Mouse (Mus musculus): ENCODE data around the gene Cd3e. TPM values are rescaled to one million over a fixed set of nuclear protein-coding genes. Genes with fewer than 3 reads are reported as not detected.
A peak's percentile ranks its signal among the peaks of the same experiment; 100 is the strongest.
"Not testable (repeated sequence)": the region's sequence is repeated elsewhere in the genome, so short reads cannot be mapped to it uniquely, and the experiment has no call there.

Gene Cd3e
- total RNA-seq (2021) = 1 to 10 TPM in 1 of 2 experiments, under 1 TPM in 1; 0.39 to 1.1 TPM
- long read RNA-seq, experiment 1 = 0 reads
- long read RNA-seq, experiment 2 = 0 reads

DNA sequence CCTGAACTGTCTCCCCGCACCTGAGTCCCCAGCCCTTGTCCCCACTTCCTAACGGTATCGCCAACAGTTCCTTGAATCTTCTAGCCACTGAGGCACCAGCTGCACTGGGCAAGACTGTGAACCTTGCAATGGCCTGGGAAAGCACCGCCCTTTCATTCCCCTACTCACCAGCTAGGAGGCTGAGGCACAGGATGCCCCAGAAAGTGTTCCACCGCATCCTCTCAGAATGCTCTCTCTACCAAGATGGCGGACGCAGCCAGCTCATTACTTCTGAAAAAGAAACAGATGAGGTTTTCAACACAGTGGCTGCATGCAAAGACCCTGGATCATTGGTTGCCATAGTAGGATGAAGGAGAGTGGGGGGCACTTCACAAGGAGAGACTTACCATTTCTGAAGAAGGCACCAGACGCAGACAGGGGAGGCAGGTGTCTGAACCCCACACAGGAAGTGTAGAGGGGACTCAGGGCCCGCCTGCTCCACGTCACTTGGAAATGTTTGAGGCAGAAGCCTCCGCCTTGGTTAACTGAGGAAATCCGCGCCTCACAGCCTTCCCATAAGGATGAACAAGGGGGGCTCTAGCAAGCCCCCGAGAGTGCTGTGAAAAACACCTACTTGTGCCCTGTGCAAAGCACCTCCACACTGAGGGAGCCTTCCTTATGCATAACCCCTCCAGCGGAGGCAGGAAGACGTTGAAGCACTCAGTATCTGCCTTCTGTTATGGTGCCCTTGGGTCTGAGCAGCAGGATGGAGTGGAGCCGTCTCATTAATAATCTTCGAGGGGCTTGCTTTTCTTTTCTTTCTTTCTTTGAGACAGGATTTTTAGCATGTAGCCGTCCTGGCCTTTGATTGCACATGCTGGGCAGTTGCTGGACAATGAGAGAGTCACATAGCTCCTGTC lies at the start of gene Cd3e:
Gene Cd3e (minus strand): TSS at position 448 of the 899 bp plus-strand sequence.
- DNase-seq (ENCODE audit: low spot score in 2 of 2) = no peak

DNA sequence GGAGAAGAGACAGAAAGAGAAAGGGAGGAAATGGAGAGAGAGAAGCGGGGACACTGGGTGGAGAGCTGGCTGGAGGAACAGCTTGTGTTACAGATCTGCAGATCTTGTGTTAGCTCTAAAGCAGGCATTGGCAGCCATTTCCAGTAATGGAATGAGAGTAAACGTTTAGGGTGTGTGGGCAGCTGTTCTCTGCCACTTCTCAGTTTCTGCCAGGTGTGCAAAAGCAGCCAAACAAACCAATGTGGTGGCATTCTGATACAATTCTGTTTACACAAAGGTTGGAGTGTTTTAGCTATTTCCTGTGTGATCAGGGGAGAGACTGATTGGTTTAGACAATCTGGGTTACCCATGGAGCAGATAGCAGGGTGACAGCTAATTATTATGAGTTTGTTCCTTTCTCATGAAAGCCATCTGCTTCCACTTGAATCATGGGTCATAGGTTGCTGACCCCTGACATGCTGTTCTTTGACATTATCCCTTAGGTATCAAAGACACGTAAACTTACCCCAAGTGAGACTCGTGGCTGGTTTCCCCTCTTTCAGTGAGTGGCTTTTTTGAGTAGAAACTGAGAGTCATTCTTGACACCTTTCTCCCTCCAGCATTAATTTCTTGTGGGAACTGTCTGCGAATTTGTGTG lies 49.0 kb upstream of the Cd3e start:
- DNase-seq (ENCODE audit: low spot score in 2 of 2) = no peak

DNA sequence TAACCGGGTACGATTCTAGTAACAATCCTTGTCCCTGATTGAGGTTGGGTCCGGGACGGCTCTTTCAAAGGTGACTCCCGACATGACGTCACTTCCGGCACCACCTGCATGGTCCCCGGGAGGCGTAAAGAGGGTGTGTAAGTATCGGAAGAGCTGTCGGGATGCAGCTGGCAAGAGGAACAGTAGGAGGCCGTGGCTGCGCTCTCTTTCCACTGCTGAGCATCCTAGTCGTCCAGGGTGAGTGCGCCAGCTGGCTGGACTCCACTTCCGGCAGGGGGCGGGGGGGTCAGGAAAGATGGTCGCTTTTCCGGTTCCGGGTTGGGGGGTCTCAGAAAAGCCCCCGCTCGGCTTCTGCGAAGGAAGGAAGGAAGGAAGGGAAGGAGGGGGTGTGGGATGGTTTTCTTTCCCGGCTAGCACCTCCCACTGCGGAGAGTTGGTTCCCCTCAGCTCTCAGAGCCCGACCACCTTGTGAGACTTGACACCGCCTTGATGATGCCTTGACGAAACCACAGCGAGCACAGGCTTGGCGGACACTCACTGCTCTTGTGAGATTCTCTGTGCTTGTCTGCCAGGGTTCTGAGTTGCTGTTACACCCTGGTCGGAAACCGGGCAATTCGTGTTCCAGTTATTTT lies 45.8 kb upstream of the Cd3e start, which contains the start of gene Mpzl3:
Gene Mpzl3 (plus strand): TSS at position 105 of the 632 bp plus-strand sequence.
- peak; percentile 72 to 84 for DNase-seq (ENCODE audit: low spot score in 2 of 2)

DNA sequence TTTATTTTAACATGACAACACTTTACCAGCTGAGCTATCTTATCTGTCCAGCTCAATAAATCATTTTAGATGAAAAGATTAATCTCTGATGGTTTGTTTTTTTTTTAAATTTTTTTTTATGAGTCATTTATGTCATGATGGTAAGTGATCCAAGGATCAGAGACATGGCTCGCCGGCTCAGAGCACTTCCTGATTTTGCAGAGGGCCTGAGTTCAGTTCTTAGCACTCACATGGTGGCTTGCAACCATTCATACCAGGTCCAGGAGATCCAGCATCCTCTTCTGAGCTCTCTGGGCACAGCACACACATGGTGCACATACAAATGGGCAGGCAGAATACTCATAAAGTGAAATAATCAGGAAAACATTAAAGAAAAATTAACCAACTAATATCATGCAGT lies 40.9 kb upstream of the Cd3e start:
- DNase-seq (ENCODE audit: low spot score in 2 of 2) = no peak

GRCm38 (mm10) chr9:45049731-45050130 lies 40.3 kb upstream of the Cd3e start:
- DNase-seq (ENCODE audit: low spot score in 2 of 2) = no peak

DNA sequence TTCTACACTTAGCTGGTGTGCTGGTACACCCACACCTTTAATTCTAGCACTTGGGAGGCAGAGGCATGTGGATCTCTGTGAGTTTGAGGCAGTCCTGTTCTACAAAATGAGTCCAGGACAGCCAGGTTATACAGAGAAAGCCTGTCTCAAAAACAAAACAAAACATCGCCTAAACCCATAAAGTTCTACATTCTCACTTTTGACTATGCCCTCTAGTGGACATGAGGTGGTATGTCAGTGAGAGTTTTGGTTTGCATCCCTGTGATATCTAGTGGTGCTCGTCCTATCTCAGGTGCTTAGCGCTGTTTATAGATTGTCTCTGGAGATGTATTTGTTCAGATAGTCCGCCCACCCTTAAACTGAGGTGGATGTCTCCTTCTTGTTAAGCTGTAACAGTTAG lies 39.1 kb upstream of the Cd3e start:
- no peak for DNase-seq (ENCODE audit: low spot score in 2 of 2)

DNA sequence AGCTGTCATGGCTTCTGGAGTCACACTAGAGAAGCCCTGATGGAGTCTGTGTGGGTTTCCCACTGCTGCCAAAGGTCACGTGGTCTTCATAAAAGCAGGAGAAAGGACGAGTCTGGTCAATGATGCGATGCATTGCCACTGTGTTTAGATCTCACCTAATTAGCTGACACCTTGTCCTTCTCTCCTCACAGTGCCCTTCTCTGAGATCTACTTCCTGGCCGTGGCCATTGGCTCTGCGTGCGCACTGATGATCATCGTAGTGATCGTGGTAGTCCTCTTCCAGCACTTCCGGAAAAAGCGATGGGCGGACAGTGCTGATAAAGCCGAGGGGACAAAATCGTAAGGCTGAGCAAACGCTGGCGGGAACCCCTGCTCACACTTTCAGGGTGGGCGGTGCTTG lies 37.5 kb upstream of the Cd3e start:
- no peak for DNase-seq (ENCODE audit: low spot score in 2 of 2)

GRCm38 (mm10) chr9:45042947-45043346 lies 33.5 kb upstream of the Cd3e start:
- no peak for DNase-seq (ENCODE audit: low spot score in 2 of 2)

- DNase-seq (ENCODE audit: low spot score in 2 of 2) = no peak
Observed at GRCm38 (mm10) chr9:45042056-45042720, 32.8 kb upstream of the Cd3e start.

DNA sequence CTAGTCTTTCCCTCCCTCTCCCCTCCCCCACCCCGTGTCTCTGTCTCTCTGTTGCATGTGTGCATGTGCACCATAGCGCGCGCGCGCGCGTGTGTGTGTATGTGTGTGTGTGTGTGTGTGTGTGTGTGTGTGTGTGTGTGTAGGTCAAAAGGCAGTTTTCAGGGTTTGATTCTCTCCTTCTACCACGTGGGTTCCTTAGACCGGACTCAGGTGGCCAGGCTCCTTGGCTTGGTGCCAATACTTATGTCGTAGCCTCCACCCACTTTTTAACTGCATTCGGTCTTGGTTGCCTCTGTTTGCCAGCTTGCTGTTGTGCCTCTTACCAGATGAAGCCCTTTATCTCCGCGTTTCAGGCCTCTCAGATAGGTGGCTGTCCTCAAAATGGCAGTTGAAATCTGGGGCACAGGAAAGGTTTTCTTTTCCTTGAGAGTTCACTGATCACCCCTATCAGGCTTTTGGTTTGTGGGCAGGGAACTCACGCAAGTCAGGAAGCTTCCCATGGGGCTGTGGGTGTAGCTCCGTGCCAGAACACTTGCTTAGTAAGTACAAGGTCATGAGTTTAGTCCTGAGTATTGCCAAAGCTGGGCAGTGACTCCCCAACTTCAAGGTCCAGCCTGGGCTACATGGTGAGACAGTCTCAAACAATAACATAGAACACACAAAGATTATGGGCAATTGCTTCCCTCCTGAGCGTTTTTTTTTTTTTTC lies 31.9 kb upstream of the Cd3e start:
- no peak for DNase-seq (ENCODE audit: low spot score in 2 of 2)

DNA sequence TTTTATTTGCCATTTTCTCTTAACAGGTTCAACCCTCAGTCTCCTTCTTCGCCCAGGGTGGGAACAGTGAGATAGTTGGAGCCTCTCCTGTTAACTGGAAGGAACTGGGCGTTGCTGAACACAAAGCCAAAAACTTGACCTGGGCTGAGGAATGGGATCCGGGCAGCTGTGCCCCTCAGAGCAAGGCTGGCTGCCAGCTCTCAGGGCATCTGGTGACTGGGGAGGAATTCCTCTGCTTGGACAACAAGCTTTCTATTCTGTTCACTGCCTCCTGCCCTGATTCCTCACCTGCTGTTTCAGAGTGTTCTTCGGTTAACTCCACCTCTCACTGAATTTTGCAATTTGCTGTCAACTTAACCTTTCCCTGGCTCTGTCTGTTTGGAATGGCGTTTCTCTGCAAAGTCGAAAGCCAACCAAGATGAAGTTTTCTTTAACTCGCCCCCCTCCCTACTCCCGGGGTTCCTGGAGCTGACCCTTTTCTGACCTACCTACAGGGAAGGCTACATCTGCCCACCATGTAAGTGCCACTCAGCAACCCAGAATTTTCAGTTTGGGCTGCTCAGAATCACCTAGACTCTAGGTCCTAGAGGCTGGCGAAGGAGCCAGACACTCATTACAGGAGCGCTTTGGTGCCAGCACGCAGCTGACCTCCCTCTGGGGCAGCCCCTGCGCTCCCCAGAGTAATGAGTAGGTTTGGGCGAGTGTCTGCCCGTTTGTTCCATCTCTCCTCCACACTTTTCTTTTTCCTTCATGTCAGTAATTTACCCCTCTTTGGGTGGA lies 30.8 kb upstream of the Cd3e start:
- no peak for DNase-seq (ENCODE audit: low spot score in 2 of 2)

DNA sequence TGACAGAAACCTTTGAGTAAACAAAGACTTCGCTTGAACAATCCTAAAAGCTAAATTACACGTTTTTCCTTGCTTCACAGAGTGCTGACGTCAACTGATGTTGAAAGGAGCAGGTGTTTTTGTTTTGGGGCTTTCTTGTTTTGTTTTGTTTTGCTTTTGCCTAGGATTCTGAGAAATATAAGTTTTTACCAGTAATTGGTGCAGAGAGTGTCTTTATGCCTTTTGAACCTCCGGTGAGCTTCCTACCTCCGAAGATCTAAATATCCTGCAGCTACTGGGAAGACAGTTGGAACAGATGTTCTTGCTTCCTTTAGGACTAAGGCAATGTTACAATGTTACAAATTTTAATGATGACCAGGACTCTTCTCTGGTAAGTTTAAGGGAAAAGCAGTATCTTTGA lies 30.1 kb upstream of the Cd3e start, which contains the start of gene Mpzl2:
Gene Mpzl2 (plus strand): TSS at position 301 of the 400 bp plus-strand sequence.
- no peak for DNase-seq (ENCODE audit: low spot score in 2 of 2)

- not testable (repeated sequence) for DNase-seq (ENCODE audit: low spot score in 2 of 2)
Observed at GRCm38 (mm10) chr9:45037803-45038202, 28.4 kb upstream of the Cd3e start.

- DNase-seq (ENCODE audit: low spot score in 2 of 2) = no peak
Observed at GRCm38 (mm10) chr9:45034526-45034925, 25.1 kb upstream of the Cd3e start.

DNA sequence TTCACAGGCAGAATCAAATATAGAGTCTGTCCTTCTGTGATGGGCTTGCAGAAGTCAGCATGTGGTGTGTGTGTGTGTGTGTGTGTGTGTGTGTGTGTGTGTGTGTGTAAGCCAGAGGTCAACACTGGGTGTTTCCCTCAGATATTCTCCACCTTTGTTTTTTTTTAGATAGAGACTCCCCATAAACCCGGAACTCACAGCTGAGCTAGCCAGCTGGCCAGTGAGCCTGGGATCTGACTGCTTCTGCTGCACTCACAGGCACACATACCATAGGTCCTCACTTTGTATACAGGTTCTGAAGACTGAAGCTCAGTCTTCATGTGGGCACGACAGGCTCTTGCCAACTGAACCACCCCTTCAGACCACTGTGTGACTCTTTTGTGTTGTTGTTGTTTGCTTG lies 22.8 kb upstream of the Cd3e start:
- no peak for DNase-seq (ENCODE audit: low spot score in 2 of 2)

- no peak for DNase-seq (ENCODE audit: low spot score in 2 of 2)
Observed at GRCm38 (mm10) chr9:45030341-45030740, 20.9 kb upstream of the Cd3e start.

DNA sequence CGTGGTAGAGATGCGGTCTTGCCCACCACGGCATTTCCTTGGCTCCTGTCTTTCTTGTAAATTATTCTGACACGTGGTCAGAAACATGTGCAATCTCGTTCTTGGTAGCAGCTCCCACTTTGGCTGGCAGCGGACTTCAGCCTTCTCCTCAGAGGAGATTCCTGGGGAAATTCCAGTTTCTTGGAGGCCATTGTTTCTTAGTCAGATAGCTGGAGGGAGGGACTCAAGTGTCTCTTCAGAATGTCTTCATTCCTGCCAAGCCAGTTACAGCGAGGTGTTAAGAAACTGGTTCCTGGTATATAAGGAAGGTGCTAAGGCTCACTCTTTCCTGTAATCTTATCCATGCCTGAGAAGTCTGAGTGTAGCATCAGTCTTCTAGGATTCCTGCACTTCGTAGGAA lies 17.9 kb upstream of the Cd3e start:
- no peak for DNase-seq (ENCODE audit: low spot score in 2 of 2)

DNA sequence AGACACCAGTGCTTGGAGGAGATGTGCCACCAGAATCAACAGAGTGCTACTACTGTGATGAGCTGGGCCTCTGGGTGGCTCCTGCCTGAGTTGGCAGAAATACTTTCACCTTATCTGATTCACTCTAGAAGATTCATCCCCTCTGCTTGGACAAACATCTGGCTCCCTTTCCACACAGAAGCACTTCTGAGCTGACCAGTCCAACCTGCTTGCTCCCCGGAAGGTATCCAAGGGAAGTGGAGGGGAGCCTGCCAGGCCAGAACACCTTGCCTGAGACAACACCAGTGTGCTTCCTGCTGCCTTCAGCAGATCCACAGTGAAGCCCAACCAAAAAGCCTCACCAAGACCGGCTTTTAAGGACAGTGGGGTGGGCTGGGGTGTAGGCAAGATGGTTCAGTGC lies 14.8 kb upstream of the Cd3e start:
- no peak for DNase-seq (ENCODE audit: low spot score in 2 of 2)

DNA sequence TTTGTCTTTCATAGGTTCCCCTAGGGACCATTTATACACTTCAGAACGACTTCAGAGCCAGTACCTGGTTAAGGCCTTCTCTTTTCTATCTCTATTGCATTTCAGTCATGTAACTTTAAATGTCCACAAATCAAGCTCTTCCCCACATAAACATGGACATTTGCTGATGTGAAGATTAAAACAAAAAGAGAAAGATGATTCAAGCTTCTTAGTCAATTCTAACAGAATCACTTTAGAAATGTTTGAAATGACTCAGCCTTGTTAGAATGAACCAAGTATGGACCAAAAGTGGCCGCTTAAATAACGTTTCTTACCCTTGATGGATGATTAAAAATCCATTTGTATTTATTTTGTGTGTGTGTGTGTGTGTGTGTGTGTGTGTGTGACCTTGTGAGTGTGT lies 14.2 kb upstream of the Cd3e start:
- DNase-seq (ENCODE audit: low spot score in 2 of 2) = no peak

DNA sequence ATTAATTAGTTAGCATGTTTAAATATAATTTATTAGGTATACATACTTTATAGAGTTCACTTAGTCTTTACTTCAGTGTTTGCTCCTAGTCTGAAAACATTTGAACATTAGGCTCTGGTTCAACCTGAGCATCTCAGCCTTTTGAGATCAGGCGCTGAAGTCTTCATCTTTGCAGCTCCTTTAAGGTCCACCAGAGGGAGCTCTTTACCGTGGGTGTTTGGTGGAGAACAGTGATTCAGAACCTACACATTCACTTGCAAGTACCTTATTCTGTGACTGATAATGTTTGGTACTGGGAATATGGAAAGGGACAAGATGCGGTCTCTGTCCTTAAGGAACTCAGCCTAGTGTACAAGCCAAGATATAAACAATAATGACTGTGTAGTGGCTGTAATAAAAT lies 13.4 kb upstream of the Cd3e start:
- DNase-seq (ENCODE audit: low spot score in 2 of 2) = peak in 1 of 2 experiments; percentile 41

Measured in gastrocnemius, postnatal 4 days (tissue).